Mouse (Mus musculus) neutrophil, adult 5-6 weeks (primary cell): Measurements from ENCODE around the gene Hoxb9. TPM values are rescaled to one million over a fixed set of nuclear protein-coding genes. Genes with fewer than 3 reads are reported as not detected.
A peak's percentile ranks its signal among the peaks of the same experiment; 100 is the strongest.

Experiments
- ATAC-seq: fragments of 151-379, 151-347 bp; 2 replicates; pipeline ENCODE4 v1.8.0; 2017; ENCODE audit warnings: mild to moderate bottlenecking, moderate TSS enrichment; ENCODE audit not compliant: insufficient number of reproducible peaks, poor library complexity, low FRiP score, severe bottlenecking; ENCODE audit errors: extremely low read depth
- total RNA-seq: library from RNA; stranded (forward); fragments of 200-1000 nt; gene quantifications from 2 replicates; pipeline ENCODE4 v1.2.3, GENCODE M21; 2017

The Hoxb9 gene
- total RNA-seq, 1 experiment from 2014 or later, result not detected

GRCm38 (mm10) chr11:96264390-96265020, 6.8 kb upstream of the Hoxb9 start:
- no peak for ATAC-seq

GRCm38 (mm10) chr11:96265954-96266353, 5.3 kb upstream of the Hoxb9 start:
- ATAC-seq, result no peak

- ATAC-seq, result no peak
These were observed 4.0 kb upstream of the Hoxb9 start for GRCm38 (mm10) chr11:96267021-96267920.

- no peak for ATAC-seq
These were observed 3.1 kb upstream of the Hoxb9 start for GRCm38 (mm10) chr11:96268031-96268745.

GRCm38 (mm10) chr11:96269869-96270268, 1.4 kb upstream of the Hoxb9 start:
- no peak for ATAC-seq

- no peak for ATAC-seq
These were observed 319 bp downstream of the Hoxb9 start for GRCm38 (mm10) chr11:96271541-96272011.

GRCm38 (mm10) chr11:96272024-96272921, 1.0 kb downstream of the Hoxb9 start:
- no peak for ATAC-seq

GRCm38 (mm10) chr11:96274428-96274827, 3.2 kb downstream of the Hoxb9 start:
- ATAC-seq, result no peak

- ATAC-seq, result no peak
These were observed 4.6 kb downstream of the Hoxb9 start for GRCm38 (mm10) chr11:96275896-96276295.

GRCm38 (mm10) chr11:96277151-96278044, 6.1 kb downstream of the Hoxb9 start:
- no peak for ATAC-seq

- no peak for ATAC-seq
These were observed 7.1 kb downstream of the Hoxb9 start for GRCm38 (mm10) chr11:96278324-96278723.

GRCm38 (mm10) chr11:96278773-96279172, 7.5 kb downstream of the Hoxb9 start:
- peak; percentile 70; the same call in 1 of the 2 replicates for ATAC-seq

- ATAC-seq, result no peak
These were observed 8.4 kb downstream of the Hoxb9 start for GRCm38 (mm10) chr11:96279421-96280233.

GRCm38 (mm10) chr11:96280399-96281378, 9.4 kb downstream of the Hoxb9 start:
- ATAC-seq, result no peak

GRCm38 (mm10) chr11:96281396-96281795, 10.1 kb downstream of the Hoxb9 start:
- no peak for ATAC-seq
